Mouse (Mus musculus) frontal cortex, postnatal 14 days (tissue): Measurements from ENCODE around the gene Ehd3.
"Not testable (repeated sequence)": the region's sequence is repeated elsewhere in the genome, so short reads cannot be mapped to it uniquely, and the experiment has no call there.

ENCODE experiments used
- DNase-seq, 2 experiments: peaks; one replicate each; pipeline ENCODE4 v3.0.0; 2022; ENCODE audit warnings: low spot score in 2 of 2

Gene Ehd3

DNA sequence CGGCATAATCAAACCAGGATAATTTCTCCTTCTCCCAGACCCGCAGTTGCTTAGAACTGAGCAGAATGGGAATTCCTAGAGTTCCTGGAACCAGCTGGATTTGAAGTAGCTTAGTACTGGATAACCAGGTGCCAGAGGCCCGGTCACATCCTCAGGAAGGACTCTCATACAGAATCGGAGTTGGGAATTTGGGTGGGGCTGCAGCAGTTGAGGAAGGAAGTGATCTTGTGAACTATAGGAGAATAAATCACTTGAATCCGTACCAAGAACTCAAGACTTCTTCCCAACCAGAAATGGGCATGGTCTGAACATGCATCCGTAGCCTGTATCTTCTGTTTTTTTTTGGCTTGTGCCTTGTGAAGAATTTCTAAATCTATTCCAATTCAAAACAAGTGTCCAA is 22.2 kb downstream of the Ehd3 start:
- DNase-seq, result no peak

DNA sequence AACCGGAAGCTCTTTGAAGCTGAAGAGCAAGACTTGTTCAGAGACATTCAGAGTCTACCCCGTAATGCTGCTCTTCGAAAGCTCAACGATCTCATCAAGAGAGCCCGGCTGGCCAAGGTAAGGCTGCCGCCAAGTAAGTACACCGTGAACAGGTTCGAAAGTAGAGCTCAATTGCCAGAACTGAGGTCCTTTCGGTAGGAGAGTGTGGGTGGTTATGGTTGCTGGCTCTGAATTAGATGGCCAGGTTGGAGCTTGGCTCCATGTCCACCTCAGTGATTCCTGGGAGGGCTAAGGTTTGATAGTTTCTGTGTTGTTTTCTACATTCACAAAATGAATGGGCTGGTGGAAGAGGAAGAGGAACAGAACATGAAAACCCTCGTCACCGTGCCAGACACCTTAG is 23.5 kb downstream of the Ehd3 start:
- DNase-seq, result no peak

DNA sequence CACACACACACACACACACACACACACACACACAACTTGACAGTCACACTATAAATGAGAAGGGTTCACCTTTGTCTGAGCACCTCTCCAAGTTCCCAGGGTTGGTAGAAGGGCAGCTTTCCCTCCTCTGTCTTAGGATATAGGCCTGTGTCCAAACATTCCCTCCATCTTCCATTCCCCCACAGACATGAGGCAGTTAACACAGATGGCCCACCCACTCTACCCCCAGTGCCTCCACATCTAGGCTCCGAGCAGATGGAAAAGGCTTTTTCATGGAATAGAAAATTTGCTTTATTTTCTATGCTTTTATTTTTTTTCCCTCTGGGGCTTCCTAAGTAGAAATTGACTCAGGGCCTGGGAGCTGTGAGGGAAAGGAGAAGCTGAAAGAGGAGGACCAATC is 26.6 kb downstream of the Ehd3 start:
- peak in 1 of 2 experiments; percentile 25 for DNase-seq

DNA sequence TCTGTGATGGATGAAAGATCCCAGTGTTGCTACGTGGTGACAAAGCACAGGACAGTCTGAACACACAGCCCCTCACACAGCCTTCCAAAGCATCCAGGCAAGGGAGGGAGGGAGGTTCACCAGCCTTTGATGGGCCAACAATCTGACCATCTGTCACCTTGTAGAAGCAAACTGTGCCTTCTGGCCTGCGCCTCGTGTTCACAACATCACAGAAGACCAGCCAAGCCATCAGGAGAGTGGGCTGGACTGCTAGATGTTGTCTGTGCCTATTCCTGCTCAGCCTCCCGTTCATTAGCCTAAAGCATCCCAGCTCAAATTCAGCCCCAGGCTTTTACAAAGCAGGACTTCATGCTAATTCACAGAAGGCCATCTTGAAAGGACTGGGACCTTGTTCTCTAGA is 27.5 kb downstream of the Ehd3 start:
- DNase-seq, result peak in 1 of 2 experiments; percentile 25

DNA sequence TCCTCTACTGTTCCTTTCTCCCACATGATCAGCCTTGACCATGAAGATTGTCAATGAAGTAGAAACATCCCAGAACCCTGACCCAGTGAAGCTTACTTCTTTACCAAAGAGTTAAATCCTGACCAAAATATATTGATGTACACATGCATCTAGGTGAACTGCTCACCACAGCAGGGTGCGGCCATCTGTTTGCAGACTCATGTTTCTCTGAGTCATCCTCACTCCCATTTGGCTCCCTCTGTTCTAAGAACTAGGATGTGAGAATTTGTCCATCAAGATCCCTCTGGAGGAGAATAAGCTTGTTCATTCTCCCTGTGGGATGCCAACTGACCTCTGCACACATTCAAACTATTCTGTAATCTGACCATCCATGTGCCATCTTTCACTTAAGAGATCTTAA is 29.0 kb downstream of the Ehd3 start:
- no peak for DNase-seq

DNA sequence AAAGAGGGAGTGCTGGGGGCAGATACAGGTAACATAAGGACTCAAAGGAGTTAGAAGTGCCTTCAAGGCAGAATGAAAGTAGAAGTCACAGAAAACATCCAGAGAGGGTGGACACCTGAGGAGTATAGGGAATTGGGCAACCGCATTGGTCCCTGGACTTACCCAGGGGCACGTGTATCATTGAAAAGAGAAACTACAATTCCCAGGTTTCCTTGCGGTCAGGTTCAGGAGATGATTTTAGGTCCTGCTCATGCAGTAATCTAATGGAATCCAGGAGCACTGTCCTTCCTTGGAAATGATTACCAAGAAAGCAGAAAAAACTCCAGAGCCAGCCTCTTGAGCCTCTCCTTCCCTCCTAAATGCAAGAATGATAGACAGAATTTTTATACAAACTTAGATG is 29.5 kb downstream of the Ehd3 start:
- no peak for DNase-seq

DNA sequence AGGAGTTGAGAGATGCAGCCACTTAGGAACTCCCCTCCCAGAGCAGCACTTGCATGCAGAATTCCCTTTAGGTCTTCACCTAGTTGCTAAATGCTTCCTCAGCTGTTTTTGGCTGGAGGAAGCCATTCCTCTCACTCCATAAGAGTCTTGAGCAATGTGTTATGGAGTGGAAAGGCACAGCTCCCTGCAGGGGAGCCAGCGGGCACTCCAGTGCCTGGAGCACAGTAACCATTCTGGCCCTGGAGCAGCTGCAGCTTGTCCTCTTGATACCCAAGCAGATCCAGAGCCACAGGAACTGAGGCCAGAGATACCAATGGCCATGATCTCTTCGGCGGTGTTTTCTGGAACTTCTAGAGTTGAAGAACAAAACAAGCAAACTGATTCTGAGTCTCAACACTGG is 32.7 kb downstream of the Ehd3 start:
- DNase-seq, result no peak

DNA sequence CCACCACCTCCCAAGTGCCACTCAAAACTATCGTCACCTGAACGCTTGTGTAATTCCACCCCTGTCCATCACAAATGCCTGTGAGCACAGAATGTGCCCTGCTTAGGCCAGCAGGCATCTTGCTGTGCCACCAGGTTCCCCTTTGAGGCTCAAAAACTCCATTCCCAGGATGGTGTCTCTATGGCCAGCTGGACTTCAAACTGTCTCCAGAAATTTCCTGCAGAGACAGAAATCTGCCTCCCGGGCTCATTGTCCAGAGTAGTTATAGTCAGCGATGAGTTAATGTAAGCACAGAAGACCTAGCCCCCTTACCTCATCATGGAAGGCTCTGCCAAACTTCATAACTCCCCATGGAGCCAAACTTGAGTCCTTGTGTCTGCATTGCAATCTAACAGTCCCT is 33.3 kb downstream of the Ehd3 start:
- DNase-seq, result no peak

DNA sequence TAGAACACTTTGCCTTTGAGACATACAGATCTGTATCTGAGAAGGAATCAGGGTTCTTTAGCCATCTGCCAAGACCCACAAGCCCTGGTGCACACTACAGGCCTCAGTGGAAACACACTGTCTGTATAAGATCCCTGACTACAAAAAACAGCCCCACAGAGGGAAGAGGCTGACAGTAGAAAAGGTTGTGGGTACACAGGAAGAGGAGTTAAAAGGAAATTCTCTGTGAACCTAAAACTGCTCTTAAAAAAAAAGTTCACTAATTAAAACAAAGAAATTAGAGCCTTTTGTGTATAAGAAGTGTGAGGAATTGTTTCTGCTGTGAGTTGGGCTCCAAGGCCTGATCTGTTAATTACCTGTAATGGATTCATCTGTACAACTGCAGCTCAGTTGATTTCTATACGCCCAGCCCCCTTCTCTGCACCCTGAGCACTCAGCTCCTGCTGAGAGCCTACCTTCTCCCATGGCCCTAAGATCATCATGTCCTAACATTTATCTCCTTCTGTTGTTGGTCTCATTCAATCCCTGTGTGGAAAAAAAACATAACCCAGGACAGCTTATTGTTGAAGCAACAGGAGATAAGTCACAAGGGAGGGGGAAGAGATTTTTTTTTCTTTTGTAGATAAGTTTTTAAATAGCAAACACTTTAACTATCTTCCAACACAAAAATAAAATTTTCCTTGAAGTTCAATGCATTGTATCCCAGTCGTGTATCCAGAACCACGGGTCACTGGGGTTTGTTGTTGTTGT is 35.3 kb downstream of the Ehd3 start:
- DNase-seq, result no peak

DNA sequence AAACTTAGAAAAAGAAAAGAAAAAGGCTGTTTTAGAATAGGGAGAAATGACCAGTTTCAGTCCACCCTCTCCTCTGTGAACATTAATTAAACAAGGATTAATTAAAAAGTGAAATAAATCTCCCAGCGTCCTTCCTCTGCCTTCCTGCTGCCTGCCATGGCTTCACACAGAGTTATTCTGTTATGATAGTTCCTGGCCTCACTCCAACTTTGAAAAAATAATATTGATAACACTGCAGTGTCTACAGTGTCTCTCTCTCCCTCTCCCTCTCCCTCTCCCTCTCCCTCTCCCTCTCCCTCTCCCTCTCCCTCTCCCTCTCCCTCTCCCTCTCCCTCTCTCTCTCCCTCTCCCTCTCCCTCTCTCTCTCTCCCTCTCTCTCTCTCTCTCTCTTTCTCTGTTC is 35.9 kb downstream of the Ehd3 start:
- not testable (repeated sequence) for DNase-seq

DNA sequence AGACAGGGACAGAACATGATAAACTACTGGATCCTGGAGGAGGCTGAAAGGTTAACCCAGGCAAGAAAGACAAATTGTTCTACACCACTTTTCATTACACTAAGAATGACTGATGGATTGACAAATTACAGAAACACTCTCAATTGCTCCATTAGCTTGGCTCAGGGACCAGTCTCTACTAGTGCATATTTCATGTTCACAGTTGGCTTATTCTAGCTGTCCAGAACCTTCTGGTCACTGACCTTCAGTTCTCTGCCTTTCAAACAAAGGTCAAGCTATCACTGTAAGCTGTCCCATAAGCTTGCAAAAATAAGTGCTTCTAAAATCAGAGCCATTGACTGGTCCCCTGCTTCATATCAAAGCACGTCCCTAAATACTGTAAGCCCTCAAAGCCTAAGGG is 39.0 kb downstream of the Ehd3 start:
- no peak for DNase-seq

DNA sequence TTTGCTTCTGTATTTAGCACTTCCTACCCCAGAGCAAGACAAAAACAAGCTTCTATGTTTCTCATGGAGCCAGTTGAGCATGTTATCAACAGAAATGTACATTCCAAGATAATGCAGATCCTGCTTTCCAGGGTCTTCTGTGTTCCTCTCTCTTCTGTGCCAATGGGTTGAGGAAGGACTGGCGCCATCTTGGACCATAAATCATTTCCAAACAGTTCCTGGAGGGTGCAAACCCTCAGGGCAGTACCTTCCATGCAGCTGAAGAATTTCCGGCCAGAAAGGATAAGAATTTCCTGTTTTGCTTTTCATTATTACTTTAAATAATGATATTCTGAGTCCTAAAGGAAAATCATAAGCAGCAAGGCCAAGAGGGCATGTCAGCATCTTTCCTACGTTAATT is 41.7 kb downstream of the Ehd3 start:
- DNase-seq, result no peak

DNA sequence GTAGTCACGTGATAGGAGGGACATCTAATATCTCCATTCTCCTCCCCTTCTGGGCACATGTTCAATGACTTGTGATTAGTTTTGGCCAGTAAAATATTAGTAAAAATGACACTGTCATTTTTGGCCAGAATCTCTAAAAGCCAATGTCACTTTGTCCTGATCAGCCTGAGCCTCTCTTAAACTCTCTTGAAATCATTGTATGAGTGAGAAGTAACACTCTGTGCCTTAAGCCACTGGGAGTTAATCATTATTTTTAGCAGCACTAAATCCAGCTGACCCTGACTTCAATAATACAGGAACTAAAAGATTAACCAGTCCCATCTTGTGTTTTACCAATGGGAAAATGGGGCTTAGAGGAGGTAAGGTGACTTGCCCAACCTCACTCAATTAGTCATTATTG is 43.5 kb downstream of the Ehd3 start:
- no peak for DNase-seq

DNA sequence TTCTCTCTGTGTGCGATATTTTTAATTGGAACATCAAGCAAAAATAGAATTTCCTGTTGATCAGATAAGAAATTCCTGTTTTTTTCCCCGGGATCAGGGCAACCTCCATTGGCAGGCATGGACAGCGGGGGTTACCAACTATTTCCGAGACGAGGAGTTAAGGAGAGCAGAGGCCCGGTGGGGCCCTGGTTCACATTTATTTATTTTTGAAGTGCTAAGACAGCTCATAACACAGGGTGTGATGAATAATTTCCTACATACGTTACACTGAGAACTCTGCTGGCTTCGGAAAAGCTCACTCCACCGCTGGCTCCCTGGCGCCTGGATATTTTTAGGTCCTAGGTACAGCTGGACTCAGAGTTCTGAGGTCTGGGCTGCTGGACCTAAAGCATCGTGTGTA is 49.1 kb downstream of the Ehd3 start:
- DNase-seq, result no peak

DNA sequence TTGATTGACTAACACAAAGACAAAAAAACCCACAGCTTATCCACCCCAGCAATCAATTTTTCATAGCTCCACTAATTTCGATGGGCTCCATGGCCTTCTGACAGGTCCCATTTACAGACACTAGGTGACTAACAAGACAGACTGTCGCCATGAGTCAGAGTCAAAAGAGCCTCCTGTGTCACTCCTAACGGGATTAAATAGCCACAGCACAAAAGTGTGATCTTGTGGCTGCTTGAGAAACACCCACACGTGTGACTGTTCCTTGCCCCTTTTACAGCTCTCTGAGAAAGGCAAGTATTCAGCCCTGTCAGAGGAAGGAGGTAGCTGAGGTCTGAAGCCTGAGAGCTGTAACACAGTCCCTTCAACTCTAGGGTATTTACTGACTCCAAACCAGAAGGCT is 49.8 kb downstream of the Ehd3 start:
- DNase-seq, result no peak

DNA sequence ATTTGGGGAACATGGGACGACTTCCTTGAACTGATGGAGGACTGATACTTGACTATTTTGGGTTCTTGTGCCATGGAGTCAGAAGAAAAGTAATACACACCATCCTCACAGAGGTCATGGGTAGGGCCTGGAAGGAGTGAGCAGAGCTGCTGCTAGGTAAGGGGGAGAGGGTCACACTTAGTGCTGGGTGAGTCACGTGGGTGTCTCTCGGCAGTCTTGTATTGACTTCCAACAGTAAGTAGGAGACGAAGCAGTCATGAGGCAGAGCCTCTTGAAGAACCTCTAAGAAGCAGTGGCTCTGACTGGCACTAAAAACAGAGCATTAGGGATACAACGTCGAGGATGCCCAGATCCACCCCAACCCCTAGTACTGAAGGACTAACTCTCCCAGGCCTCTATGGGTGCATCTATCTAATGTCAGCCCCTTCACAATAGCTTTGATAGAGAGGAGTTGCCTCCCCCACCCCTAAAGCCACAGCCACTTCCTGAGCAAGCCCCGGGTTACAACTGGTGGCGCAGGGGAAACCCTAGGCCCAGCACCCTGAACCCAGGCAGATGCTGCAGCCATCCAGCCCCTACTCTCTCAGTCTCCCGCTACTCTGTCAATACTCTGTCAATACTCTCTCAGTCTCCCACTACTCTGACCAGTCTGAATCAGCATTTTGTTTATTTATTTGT is 65.2 kb downstream of the Ehd3 start:
- DNase-seq, result no peak

DNA sequence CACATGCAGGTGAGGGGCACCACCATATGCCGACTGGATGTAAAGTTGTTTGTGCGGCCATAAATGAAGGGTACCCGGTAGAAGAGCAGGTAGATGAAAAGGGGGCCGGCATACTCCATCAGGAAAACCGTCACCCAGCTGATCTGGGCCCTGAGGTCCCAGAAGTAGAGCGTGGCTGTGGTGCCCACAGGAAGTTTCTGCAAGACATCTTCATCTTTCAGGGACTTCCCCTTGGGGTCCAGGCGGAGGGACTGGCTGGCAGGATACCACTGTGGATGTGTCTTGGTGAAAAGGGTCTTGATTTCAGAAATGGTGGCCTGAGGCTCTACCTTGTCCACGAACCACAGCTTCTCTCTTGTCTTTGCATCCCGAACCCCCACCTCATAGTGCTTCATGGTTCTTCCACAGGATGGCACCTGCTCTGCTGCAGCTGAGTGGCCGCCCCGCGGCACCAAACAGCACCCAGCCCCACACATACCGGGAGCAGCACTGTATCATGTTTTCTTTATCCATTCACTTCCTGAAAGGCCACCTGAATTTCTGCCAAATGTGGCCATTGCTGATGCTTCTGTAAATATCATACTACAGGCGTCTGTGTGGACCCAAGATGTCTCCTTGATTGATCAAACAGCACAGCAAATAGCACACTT is 67.1 kb downstream of the Ehd3 start:
- no peak for DNase-seq

DNA sequence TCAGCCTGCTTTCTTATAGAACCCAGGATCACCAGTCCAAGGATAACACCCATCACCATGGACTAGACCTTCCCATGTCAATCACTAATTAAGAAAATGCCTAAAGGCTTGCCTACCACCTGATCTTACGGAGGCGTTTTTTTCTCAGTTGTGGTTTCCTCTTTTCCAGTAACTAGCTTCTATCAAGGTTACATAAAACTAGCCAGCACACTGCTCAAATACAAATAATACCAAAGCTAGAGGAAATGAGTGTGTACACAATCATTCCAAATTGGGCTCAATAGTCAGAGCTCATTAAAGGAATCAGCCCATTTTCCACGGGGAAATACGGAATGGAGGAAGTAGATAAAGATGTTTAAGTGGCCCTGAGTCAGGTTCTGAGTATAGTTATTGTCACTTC is 71.3 kb downstream of the Ehd3 start:
- no peak for DNase-seq

DNA sequence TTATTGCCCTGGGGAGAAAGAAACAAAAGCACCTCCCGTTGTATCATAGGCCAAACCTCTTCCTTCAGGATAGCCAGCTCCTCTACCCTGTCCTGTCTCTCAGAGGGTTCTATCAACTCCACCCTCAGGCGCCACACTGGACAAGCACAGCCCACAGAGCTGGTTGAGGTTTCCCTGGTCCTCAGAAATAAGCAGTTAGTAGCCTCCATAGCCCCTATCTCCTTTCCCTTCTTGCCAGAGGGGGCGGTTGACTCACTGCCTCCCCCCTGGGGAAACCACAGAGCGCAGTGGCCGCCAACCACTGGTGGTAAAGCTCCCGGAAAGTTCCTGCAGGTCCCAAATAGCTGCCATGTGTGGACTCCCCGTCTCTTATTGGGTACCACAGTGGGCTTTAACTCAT is 71.7 kb downstream of the Ehd3 start:
- no peak for DNase-seq

DNA sequence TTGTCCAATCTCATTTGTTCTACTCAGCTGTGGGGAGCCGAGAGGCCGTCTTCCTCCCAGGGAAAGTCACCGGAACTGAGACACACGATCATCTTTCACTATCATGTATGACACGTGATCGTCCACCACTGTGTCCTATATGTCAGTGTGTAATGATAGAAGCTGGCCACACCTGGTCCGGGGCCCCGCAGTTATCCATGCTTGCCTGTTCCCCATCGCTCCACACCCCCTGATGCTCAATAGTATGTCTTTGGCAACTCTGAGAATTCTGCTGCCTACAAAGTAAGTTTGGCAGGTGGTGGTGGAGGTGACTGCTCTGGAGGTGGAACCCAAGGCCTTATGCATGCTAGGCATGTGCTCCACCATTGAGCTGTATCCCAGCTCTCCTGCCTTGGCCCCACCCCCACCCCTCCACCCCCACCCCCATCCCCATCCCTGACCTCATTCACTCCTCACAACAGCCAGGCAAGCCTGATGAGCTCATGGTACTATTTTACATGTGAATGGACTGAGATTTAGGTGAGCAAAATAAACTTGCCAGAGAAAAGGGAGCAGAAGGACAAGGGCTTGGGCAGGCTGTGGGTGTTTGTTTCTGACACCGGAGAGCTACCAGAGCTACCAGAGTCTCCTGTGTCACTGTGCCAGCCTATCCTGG is 75.5 kb downstream of the Ehd3 start:
- DNase-seq, result no peak

DNA sequence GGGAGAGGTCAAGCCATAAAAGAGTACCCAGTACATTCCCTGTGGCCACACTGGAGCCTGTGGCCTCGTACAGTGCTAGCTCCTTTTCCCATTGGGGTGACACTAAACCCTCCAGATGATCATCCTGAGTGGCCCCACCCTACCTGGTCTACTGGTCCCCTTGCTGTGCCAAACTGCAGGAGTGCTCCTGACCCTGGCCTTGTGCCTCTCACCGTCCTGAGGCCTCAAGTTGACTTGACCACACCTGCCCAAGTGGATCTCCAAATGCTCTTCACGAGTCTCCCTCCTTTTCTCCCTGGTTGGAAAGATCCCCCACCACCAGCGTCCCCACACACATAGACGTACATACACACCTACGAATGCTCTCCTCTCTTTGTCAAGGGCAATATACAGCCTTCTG is 76.4 kb downstream of the Ehd3 start:
- no peak for DNase-seq

DNA sequence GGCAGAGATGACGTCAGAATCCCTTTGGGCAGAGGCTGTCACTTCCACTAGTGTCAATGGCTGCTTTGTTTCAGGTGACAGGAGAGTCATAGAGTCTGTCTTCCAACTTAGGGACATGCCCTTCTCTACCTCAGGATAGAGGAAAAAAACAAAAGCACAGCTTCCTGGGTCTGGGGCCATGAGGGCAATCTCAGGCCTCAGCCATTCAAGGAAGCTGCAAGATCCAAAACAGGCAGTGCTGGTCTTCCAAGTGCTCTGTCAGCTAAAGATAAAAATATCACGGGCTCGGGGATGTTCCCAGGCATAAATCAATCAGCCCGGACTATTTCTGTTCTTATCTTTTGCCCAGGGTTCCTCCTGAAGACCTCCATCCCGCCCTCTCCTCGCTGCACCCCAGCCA is 77.4 kb downstream of the Ehd3 start:
- DNase-seq, result no peak
